Mouse (Mus musculus) heart, postnatal 25 days (tissue): ENCODE results near the gene Cacna1d. TPM values are rescaled to one million over a fixed set of nuclear protein-coding genes. Genes with fewer than 3 reads are reported as not detected.

ENCODE experiments used
- DNase-seq: peaks from one replicate; pipeline ENCODE4 v3.0.0; 2022; ENCODE audit warnings: low spot score
- intact Hi-C: fragments of 180-260 bp; cut with DNase I; formaldehyde crosslinking; loops from one replicate; pipeline ENCODE4 v1.15.1; 2025
- total RNA-seq, 2 experiments: library from RNA; stranded (reverse); gene quantifications; 2 replicates each; pipeline ENCODE4 v1.2.3; 2021

Cacna1d gene
- total RNA-seq, 2 experiments from 2014 or later, result 2.4 to 3.3 TPM

DNA sequence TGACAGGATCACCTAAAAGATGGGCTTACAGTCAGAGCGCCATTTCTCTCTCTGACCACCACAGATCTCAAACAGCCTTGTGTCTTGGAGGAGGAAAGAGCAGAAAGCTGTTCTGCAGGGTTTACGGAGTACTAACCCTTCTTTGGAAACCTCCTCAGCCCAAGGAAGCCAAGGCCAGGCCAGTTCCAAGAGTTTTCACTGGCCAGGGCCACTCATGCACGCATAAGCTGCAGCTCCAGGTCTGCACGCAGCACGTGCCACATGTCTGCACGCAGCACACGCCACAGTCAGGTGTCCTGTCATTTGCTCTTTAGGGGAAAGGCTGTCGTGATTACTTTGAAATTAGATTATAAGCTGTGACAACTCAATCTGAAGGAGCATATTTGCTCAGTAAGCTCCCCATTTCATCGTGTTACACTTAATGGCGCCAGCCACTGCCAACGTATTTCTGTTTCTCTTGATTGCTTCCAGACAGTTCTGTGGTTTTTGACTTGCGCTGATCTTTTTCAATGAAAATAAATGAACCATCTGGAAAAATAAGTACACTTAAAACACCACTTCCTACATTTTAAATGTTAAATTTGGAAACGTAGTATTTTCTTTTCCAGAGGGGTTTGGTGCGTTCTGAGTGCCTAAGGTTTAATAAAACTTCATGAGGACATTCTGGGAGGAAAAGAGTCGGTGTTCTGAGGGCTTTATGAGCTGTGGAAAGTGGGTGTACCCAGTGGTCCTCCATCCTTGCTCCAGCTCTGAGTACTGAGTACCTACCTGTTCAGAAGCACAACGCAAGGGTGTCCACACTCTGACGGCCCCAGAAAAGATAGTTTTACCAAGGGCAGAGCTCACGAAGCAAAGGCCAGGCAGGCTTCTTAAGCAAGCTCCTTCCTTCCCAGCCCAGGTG is 308.4 kb downstream of the Cacna1d start:
- intact Hi-C loops, result no loop called here
- DNase-seq, result no peak

DNA sequence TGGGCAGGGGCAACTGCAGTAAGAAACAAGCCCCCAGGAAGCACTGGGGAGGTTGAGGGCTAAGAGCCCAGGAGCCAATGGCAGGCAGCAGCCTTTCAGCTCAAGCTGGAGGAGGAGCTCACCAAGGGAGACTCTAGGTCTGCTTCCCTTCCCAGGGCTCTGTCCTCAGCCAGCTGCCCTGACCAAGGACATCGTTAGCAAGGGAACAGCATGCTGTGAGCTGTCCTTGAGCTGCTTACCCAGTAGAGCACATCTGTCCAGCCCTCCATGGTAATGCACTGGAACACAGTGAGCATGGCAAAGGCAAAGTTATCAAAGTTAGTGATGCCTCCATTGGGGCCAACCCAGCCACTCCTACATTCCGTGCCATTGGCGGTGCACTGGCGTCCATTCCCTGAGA is 312.9 kb downstream of the Cacna1d start:
- intact Hi-C loops, result no loop called here
- no peak for DNase-seq

DNA sequence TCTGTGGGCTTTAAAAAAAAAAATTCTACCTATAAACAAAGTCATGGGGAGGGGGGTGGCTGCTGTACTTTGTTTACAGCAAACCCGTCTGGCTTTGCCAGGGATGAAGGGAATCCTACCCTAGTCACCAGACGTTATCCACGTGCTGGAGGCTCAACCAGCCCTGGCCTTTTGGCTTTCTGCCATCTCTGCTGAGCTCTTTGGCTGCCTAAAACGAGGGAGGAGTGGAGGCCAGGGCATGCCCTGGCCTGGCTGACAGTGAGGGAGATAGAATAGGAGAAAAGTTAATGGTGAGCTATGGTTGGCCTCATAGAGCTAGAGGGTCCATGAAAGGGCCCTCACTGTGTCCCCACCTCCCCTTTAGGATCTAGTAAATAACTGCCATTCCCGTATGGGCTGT is 313.4 kb downstream of the Cacna1d start:
- intact Hi-C loops, result no loop called here
- no peak for DNase-seq

DNA sequence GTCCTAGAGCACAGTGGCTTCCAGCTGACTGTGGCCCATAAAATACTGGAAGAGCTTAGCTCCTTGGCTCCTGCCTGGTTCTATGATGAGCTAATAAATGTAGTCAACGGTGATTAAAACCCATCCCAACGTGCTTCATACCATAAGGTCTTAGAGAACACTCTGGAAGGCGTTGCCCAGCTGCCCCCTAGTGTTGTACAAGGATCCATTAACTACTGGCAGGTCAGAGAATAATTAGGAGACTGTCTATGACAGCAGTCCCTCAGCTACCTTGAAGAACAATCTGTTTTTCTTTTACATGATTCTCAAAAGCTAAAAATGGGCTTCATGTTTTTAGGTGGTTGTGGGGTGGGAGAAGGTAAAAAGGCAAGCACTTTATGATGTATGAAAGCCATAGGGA is 315.9 kb downstream of the Cacna1d start:
- intact Hi-C loops, result no loop called here

DNA sequence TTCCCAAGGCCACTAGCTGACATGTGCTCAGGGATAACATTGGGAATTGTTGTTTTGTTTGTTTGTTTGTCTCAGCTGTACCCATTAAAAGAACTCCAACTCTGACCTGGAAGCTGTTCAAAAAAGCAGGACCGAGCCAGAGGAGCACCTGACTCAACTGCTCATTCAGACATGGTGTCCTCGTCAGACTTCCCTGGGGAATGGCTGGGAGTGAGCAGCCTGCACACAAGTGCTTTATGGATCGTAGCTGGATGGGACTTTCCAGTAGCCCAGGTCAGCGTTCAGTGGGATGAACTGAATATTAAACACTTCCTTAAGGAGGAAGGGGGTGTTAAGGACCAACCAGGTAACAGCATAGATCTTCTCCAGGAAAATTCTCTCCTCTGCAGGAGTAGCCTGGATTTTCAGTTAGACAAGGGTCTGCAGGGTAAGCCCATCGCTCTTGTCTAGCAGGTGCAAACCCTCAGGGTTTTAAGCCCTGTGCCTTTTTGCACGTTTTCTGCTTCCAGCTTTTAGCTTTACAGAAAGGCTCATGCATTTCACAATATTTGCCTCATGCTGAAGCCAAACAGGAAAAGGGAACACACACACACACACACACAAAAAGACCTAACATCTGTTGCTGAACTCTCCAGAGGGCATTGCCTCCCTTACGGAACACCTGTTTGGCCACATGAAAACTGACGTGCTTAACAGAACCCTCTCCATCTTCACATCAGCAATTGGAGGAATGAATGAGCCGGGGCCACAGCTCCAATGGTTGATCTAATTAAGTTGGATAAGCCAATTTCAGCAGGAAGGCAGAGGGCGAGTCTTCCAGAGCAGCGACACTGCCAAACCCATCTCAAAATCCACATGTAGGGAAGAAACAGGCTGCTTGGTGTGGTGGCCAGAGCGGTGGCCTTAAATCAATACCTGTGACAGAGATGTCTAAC is 318.2 kb downstream of the Cacna1d start:
- intact Hi-C loops, result no loop called here
- no peak for DNase-seq

More for the DNA sequence above, 315.9 kb downstream of the Cacna1d start:
- DNase-seq, result no peak

DNA sequence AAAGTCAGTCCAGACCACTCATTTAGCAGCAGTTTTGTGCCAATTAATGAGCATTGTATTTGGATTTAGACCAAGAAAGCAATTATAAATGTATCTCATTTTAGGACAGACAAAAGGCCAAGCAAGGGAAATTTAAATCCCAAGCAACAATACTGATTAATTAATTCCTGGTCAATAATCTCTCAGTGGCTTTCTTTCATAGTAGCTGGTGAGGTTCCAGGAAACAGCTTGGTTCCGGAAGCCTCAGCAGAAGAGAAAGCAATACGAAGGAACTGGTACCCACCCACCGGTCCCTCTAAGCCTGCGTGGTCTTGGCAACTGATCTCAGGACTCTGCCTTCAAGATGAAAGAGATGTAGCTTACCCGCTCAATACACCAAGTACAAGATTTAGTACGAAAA is 319.7 kb downstream of the Cacna1d start:
- intact Hi-C loops, result no loop called here
- DNase-seq, result no peak

DNA sequence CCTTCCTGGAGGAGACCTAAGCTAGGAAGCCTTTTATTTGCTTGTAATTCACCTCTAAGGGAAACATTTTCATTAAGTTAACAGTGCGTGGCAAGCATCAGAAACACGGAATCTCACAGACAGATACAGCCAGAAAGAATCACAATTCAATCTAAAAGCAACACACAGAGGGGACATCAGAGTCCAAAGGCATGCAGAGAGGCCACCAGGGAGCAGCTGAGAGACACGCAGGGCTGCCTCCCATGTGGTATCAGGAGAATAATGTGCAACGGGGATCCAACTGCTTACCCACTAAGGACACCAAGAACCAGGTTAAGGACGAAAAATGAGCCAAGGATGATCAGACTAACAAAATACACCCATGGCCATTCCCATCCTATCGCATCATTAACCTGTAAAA is 320.2 kb downstream of the Cacna1d start:
- intact Hi-C loops, result no loop called here
- DNase-seq, result no peak

DNA sequence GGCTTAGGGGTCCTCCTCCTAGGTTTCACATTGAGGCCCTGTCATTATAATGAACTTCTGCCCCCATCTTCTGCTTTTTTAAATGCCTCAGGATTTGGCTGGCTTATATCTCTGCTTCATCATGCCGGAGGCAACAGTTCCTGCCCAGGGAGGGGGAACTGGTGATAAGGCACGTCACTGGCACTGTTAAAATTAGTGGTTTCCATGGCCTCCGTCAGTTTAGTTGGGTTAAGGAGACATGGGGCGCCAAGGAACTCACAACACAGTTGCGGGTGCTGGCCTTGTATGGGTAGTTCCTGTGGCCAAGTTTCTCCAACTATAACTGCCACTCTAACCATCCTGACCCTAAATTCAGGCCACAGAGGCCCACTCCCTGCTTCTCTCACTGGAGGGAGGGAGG is 321.8 kb downstream of the Cacna1d start:
- no peak for DNase-seq
- intact Hi-C loops, result no loop called here

DNA sequence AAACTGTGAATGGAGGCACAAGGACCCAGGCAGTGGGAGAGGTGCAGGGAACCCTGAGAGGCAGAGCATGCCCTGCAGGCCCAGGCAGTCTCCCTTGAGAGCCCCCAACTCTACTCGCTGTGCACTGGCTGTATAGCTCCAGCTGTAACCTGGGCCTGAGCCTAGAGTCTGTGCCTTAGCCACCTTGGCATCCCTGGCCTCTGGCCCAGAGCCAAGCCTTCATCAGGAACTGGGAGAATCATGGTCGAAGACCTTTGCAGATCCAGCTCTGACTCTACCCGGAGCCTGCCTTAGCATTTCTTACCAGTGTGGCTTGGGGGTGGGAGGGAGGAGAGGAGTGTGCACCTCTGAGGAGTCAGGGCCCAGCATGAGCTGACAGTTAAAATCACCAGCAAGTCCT is 322.4 kb downstream of the Cacna1d start:
- DNase-seq, result no peak
- intact Hi-C loops, result no loop called here

DNA sequence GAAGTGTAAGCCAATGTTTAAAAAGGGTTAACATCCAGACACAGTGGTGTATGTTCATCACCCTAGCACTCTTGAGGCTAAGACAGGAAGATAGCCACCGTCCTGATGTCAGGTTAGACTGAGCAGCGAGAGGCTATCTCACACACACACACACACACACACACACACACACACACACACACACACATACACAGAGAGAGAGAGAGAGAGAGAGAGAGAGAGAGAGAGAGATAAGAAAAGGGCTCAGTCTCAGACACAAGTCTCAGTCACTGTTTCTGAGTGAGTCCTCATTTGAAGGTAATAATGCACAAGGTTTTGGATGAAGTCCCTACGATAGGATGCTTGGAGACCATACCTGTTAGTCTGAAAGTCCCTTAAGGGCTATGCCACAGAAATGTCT is 322.9 kb downstream of the Cacna1d start:
- no peak for DNase-seq
- intact Hi-C loops, result no loop called here

DNA sequence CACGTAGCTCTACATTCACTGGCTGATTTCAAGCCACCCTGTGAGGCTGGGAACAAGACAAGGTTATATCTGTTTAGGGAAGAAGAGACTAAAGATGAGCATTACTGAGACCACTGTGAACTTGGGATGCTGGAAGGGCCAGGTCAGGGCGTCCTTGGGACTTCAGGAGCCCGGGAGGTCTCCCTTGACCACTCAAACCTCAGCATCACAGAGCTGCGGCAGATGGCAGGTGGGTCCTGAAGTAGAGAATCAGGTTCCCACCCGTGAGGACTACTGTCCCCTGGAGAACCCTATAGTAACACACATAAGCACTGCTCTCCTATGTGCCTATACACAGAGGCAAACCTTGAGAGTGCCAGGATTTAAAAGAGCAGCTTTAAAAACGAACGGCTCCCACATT is 323.6 kb downstream of the Cacna1d start:
- intact Hi-C loops, result no loop called here
- no peak for DNase-seq

DNA sequence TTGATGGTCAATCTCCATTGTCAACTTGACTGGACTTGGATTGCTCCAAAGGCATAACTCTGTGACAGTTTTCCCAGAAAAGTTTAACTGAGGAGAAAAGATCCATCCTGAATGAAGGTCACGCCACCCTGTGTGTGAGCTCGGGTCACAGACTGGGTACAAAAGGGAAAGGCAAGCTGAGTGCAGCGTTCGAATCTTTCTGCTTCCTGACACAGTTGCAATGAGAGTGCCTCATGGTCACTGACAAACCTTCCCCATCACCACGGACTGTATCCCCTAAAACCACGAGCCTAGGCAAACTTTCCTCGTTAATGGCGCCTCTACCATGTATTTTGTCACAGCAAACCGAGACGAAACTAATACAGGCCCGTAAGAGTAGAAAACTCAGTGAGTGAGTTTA is 325.2 kb downstream of the Cacna1d start:
- intact Hi-C loops, result no loop called here
- DNase-seq, result no peak

DNA sequence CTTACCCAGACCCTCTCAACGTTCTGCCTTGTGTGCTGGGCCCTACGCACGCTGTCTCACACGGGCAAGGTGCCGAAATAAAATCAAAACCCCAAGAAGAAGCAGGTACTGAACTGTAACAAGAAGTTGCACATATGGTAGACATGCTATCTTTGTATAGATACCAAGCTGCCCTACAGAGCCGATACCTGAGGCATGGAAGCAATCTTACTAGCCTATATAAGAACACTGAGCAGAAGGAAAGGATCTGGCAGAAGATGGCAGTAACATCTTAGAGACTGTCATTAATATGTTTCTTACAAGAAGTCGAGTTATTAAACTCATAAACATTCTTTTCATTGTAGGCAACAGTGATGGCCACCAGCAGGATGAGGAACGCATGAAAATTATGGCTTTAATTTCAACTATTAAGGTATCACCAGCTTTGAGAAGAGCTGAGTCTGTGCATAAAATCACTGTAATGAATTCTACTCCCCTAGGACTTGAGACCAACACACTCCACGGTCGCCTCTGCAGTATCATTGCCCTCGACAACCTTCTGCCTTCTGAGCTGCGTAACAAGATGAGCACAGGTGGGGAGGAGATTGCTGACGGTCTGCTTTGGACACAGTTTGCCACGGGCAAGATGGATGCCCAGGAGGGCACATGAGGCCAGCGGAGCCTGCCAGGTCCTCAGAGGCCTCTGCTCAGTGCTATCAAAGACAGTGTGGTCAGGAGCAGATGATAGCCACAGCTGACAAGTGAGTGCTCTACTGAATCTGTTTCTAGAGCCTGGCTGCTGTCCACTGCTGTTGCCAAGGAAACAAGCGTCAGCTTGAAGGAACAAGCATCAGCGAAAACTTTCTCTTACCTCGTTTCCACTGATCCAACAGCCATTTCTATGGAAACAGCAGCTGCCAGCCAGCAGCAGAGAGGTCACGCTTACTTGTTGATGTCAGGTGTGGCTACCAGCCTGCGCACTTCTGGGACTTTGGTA is 327.2 kb downstream of the Cacna1d start:
- intact Hi-C loops, result no loop called here
- DNase-seq, result no peak

DNA sequence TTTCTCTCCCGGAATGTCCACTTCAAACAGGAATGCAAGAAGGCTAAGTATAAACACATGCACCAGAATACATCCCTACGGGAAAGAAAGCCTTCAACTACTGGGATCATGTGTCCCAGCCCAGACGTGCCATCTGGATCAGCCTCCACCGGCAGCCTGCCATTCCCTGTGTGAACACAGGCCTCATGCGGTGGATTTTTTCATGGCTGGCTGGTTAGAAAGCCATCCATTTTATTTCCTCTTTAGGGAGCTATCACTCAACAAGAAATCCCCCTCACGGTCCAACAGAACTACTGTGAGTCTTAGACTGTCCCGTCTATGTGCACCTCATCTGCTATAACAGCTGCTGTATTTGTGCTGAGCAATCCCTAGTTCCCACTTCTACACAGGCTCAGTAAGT is 343.5 kb downstream of the Cacna1d start:
- DNase-seq, result no peak
- intact Hi-C loops, result no loop called here

DNA sequence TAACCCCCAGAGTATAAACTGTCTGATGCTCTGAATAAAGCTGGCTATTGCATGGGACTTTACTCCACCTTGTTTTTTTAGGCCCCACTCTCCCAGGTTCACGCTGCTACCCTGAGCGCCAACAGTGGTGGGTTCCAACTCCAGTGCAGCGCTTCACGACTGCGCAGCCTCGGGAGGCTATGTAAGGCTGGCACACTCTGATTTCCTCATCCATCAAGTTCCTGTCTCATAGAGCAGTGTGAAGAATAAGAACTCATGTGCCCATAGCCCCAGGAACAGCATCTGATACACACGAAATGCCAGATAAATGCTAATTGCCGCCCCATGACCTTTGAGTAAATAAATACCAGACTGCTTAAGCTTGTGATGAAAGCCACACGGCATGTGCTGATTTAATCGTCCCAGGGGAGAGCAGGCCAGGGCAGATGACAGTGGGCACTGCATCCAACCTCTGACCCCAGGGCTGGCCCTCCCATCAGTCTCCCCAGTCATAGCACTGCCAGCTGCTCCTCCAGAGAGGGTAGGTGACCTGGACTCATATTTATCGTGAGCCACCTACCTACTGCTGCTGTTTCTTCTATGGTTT is 352.8 kb downstream of the Cacna1d start:
- no peak for DNase-seq
- intact Hi-C loops, result loop anchor here (5.0 kb wide), 1 partner anchor 434 kb away; no protein-coding TSS in a partner anchor

DNA sequence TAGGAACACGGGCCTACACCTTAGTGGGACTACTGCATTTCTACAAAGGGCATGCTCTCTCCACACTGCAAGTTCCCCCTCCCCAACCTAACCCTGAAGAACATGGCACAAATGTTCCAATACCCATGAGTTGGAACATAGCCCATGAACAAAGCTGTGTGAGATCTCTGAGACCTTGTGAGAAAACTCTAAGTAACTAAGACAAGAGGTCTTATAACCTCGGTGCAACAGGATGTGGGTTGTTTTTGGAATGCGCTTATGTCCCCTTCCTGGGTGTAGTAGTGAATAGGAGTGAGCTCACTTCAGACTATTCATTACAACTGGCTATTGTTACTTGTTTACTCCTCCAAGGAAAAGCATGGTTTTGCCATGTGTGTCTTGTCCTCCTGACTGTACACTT is 353.3 kb downstream of the Cacna1d start:
- intact Hi-C loops, result loop anchor here (1.0 to 5.0 kb wide), 3 partner anchors 322 to 434 kb away; no protein-coding TSS in a partner anchor
- no peak for DNase-seq

DNA sequence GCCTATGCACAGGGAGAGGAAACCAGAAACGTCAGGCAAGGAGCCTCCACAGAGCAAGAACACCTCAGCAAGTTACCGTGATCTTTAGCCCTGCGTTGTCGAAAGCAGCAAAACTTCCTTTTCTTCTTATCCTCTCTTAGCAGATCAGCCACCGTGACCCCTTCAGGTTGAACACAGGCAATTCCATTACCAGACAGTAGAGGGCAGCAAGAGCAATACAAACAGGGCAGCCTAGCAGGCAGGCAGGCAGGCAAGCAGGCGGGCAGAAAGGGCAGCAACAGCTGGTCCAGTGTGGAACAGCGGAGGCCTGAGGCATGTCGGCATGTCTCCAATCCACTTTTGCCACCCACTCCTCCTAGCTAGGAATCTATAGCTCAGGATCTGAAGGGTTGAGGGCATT is 354.3 kb downstream of the Cacna1d start:
- DNase-seq, result peak; percentile 55
- intact Hi-C loops, result loop anchor here (1.0 to 5.0 kb wide), 3 partner anchors 323 to 435 kb away; no protein-coding TSS in a partner anchor

DNA sequence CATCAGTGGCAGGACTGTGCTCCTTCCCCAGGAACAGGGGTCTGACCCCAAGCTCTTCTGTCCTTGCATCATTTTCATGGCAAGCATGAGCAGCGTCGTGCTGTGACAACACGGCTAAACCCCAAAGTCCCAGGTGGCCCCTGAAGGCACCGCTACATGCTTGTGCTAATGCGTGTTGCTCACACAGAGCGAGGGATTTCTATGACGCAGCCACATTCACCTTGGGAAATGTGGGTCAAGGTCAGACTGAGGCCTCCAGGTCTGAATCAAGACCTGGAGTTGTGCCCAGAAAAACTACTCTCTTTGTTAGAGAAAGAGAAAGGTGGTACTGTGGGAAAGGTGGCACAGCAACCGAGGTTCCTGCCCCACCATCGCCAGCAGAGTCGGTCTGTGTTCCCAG is 355.9 kb downstream of the Cacna1d start:
- intact Hi-C loops, result loop anchor here (5.0 kb wide), 1 partner anchor 437 kb away; no protein-coding TSS in a partner anchor

DNA sequence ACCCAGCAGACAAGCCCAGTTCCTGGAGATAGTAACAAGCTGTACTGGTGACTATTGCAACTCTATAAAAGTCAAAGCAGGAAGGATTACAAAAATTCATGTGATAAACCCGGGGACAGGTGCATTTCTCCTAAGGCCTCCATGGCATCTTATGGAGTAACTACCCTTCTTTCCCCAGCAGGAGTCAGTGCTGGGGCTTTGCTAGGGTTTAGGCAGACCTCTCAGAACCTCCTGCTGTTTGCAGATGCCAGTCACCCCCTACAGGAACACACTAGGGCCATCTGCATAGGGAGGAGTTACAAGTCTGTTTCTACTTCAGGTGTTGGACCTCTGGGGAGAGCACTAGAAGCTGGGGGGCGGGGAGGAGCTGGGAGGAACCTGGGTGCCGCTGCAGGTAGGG is 357.6 kb downstream of the Cacna1d start:
- intact Hi-C loops, result loop anchor here (5.0 kb wide), 1 partner anchor 234 kb away; no protein-coding TSS in a partner anchor

More for the DNA sequence above, 355.9 kb downstream of the Cacna1d start:
- DNase-seq, result no peak

More for the DNA sequence above, 357.6 kb downstream of the Cacna1d start:
- no peak for DNase-seq
